23 mouse cellular contexts compared by ENCODE assay signal in genomic region chr13:38486767-38487166, GRCm38 (mm10).
"Had no signal": no experiment of that assay in that cellular context is flagged by ENCODE, and none has a peak within 500 bp of the region (broad histone marks: within the 10 kb centered on the region; RNA-seq: fewer than 3 reads in every experiment).

No protein-coding gene starts in this region.

- H3K4me1 ChIP-seq: forebrain, embryonic 15.5 days; heart, embryonic 15.5 days; hindbrain, embryonic 13.5 days; hindbrain, embryonic 15.5 days; liver, embryonic 13.5 days; liver, embryonic 15.5 days had no signal

- H3K4me2 ChIP-seq: forebrain, embryonic 15.5 days; heart, embryonic 11.5 days; heart, embryonic 13.5 days; heart, embryonic 15.5 days; hindbrain, embryonic 13.5 days; hindbrain, embryonic 15.5 days; limb, embryonic 12.5 days; liver, embryonic 11.5 days; liver, embryonic 13.5 days; liver, embryonic 15.5 days had no signal

- DNase-seq: forebrain, postnatal 0 days; gastrocnemius, postnatal 14 days; gastrocnemius, postnatal 36 days; heart, adult 11 months; heart, adult 2 months; heart, postnatal 14 days; heart, postnatal 36 days; liver; liver, embryonic 13.5 days; liver, postnatal 0 days had no signal

- H3K4me3 ChIP-seq: forebrain, embryonic 15.5 days; heart, adult 2 months; heart, embryonic 13.5 days; heart, embryonic 15.5 days; hindbrain, embryonic 13.5 days; hindbrain, embryonic 15.5 days; left cerebral cortex, adult 2 months; limb, embryonic 10.5 days; limb, embryonic 12.5 days; liver, embryonic 13.5 days; liver, embryonic 15.5 days had no signal

- H3K9me3 ChIP-seq: forebrain, embryonic 15.5 days; heart, embryonic 13.5 days; heart, embryonic 15.5 days; hindbrain, embryonic 13.5 days; hindbrain, embryonic 15.5 days; limb, embryonic 10.5 days; limb, embryonic 12.5 days; liver, embryonic 13.5 days; liver, embryonic 15.5 days had no signal

- ATAC-seq: forebrain, embryonic 15.5 days; forebrain, postnatal 0 days; hindbrain, postnatal 0 days; intestine, embryonic 16.5 days; liver, postnatal 0 days had no signal

- H3K9ac ChIP-seq: forebrain, embryonic 15.5 days; forebrain, postnatal 0 days; heart, embryonic 13.5 days; heart, embryonic 15.5 days; hindbrain, embryonic 13.5 days; hindbrain, embryonic 15.5 days; limb, embryonic 12.5 days; liver, embryonic 13.5 days; liver, embryonic 15.5 days; liver, postnatal 0 days had no signal

- H3K27ac ChIP-seq: forebrain, embryonic 15.5 days; heart, adult 2 months; heart, embryonic 13.5 days; heart, embryonic 15.5 days; hindbrain, embryonic 13.5 days; hindbrain, embryonic 15.5 days; hindbrain, postnatal 0 days; left cerebral cortex, adult 2 months; limb, embryonic 10.5 days; limb, embryonic 12.5 days; liver, embryonic 13.5 days; liver, embryonic 15.5 days had no signal

- H3K36me3 ChIP-seq: forebrain, embryonic 15.5 days; heart, embryonic 13.5 days; heart, embryonic 15.5 days; hindbrain, embryonic 13.5 days; hindbrain, embryonic 15.5 days; limb, embryonic 10.5 days; limb, embryonic 12.5 days; liver, embryonic 13.5 days; liver, embryonic 15.5 days had no signal

- H3K27me3 ChIP-seq: forebrain, embryonic 15.5 days; heart, embryonic 13.5 days; heart, embryonic 15.5 days; hindbrain, embryonic 13.5 days; hindbrain, embryonic 15.5 days; limb, embryonic 12.5 days; liver, embryonic 13.5 days; liver, embryonic 15.5 days had no signal
